Mouse (Mus musculus) intestine, postnatal 0 days (tissue): ENCODE measurements around the gene Olfr619. TPM values are rescaled to one million over a fixed set of nuclear protein-coding genes. Genes with fewer than 3 reads are reported as not detected.

Source experiments
- ATAC-seq: fragments of 200-750 bp; cut with Nextera tagmentation; 2 replicates; pipeline ENCODE4 v1.8.0; 2017; ENCODE audit warnings: mild to moderate bottlenecking, moderate TSS enrichment, moderate library complexity
- H3K27ac ChIP-seq: fragments of 300-500 bp; sonication (generic); 2 replicates; pipeline ENCODE4 v1.5.1; 2014; ENCODE audit warnings: mild to moderate bottlenecking, low read depth, low read length, moderate library complexity
- H3K27me3 ChIP-seq: fragments of 300-500 bp; sonication (generic); replicated peaks from 2 replicates; pipeline ENCODE4 v1.6.1; 2014; ENCODE audit warnings: low read length, mixed read lengths; ENCODE audit not compliant: control insufficient read depth, insufficient read depth
- H3K36me3 ChIP-seq: fragments of 300-500 bp; sonication (generic); 2 replicates; pipeline ENCODE4 v1.6.1; 2014; ENCODE audit warnings: mild to moderate bottlenecking, moderate library complexity; ENCODE audit not compliant: control insufficient read depth, insufficient read depth
- H3K4me1 ChIP-seq: fragments of 300-500 bp; sonication (generic); replicated peaks from 2 replicates; pipeline ENCODE4 v1.6.1; 2014; ENCODE audit warnings: antibody characterized with exemption, low read length, mixed read lengths; ENCODE audit not compliant: control insufficient read depth, insufficient read depth
- H3K4me2 ChIP-seq: fragments of 300-500 bp; sonication (generic); replicated peaks from 2 replicates; pipeline ENCODE4 v1.6.1; 2014; ENCODE audit warnings: low read depth, mild to moderate bottlenecking, moderate library complexity
- H3K4me3 ChIP-seq: fragments of 300-500 bp; sonication (generic); 2 replicates; pipeline ENCODE4 v1.5.1; 2014; ENCODE audit warnings: low read depth, low read length
- H3K9ac ChIP-seq: fragments of 300-500 bp; sonication (generic); 2 replicates; pipeline ENCODE4 v1.6.1; 2014; ENCODE audit warnings: mild to moderate bottlenecking, low read depth, low read length
- H3K9me3 ChIP-seq: fragments of 300-500 bp; sonication (generic); 2 replicates; pipeline ENCODE4 v1.6.1; 2016; ENCODE audit warnings: mixed run types; ENCODE audit not compliant: control insufficient read depth
- CTCF ChIP-seq: sonication (generic); IDR thresholded peaks from 2 replicates; pipeline ENCODE4 v1.5.1; 2016; ENCODE audit warnings: low read depth, mild to moderate bottlenecking, control low read depth, antibody characterized with exemption, moderate library complexity
- WGBS: fragments of 180-500 bp; shearing (Covaris S2); extraction: QIAGEN DNeasy Blood & Tissue Kit; methylation state at CpG from one replicate; pipeline ENCODE4 v1.1.7; 2014; 5-methylcytosine and 5-hydroxymethylcytosine counted together
- microRNA-seq: library from miRNA; unstranded; fragments of <30 nt; microRNA quantifications from one replicate; pipeline ENCODE4, GENCODE M21; 2016
- polyA plus RNA-seq: library from polyadenylated mRNA; unstranded; fragments of >200 nt; fragmentation: Nextera tagmentation; extraction: Ambion mirVana; gene quantifications from 2 replicates; pipeline ENCODE4 v1.2.1, GENCODE M21; 2015

Olfr619 gene
- polyA plus RNA-seq, 1 experiment from 2014 or later = not detected

DNA sequence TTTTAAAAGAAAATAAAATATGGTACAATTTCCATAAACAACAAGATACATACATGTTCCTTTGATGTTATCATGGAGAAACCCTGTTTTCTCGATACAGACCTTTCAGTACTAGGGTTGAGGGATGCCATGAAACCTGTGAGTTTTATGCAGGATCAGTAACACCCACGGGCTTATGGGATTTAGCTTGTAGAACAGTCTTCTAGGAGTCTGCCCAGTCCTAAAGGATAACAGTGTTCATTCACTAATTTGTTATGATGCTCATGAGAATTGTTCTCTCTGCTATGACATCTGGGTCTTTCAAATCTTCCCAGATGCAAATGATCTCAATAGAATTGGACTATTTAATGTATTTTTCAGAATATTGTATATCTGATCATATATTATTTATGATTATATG lies 12.1 kb downstream of the Olfr619 start, which contains the start of gene Olfr620:
TSS of gene Olfr620 (minus strand) at position 101 of the 400 bp plus-strand sequence.
- H3K27ac ChIP-seq = no peak within 1 kb of the TSS
- WGBS = 71% methylated on average over 2 of the region's 2 CpGs
- H3K27me3 ChIP-seq = no peaks in the 10 kb centered on the region
- no peaks in the 10 kb centered on the region for H3K4me1 ChIP-seq
- no peak for TF ChIP-seq CTCF
- H3K9me3 ChIP-seq = no peaks in the 10 kb centered on the region
- no peak for ATAC-seq
- H3K4me3 ChIP-seq = no peak within 1 kb of the TSS
- H3K4me2 ChIP-seq = no peak within 1 kb of the TSS
- no peaks in the 10 kb centered on the region for H3K36me3 ChIP-seq
- no peak within 1 kb of the TSS for H3K9ac ChIP-seq

- H3K9ac ChIP-seq = no peak overlapping the region
- no peak overlapping the region for H3K27ac ChIP-seq
- no peaks in the 10 kb centered on the region for H3K4me1 ChIP-seq
- no peak overlapping the region for H3K4me3 ChIP-seq
- no peak overlapping the region for H3K4me2 ChIP-seq
- no peaks in the 10 kb centered on the region for H3K36me3 ChIP-seq
- TF ChIP-seq CTCF = no peak
- H3K9me3 ChIP-seq = no peaks in the 10 kb centered on the region
- 0 out of 2 replicates have a peak, but pooled peaks have one; percentile 33 for ATAC-seq
- no peaks in the 10 kb centered on the region for H3K27me3 ChIP-seq
Observed at GRCm38 (mm10) chr7:103636795-103637194, 36.4 kb downstream of the Olfr619 start.

DNA sequence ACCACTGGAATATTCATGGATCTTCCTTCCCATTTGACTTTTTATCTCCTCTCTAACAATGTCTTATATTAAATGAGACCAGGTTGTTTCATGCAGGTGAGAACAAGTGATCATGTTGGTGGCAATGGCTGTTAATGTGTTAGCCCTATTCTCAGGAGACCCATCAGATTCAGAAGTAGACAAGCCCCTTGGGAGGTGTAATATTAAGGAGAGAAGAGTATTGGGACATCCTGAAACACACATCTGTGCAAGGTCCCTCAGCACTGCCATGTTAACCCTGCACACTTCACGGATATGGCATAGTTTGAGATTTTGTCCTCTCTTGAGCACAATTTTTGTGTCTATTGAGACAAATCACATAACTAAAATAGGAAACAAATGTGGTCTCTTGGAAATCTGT lies 42.2 kb downstream of the Olfr619 start, which contains the start of gene Olfr622:
TSS of gene Olfr622 (minus strand) at position 101 of the 400 bp plus-strand sequence.
- Histone ChIP-seq H3K4me3 (no peak within 1 kb of the TSS), H3K4me2 (no peak within 1 kb of the TSS), H3K4me1 (no peaks in the 10 kb centered on the region), H3K36me3 (no peaks in the 10 kb centered on the region), H3K9me3 (no peaks in the 10 kb centered on the region), H3K27ac (no peak within 1 kb of the TSS), H3K9ac (no peak within 1 kb of the TSS), H3K27me3 (no peaks in the 10 kb centered on the region)
- WGBS = 76% methylated on average over 1 of the region's 1 CpGs
- no peak for ATAC-seq
- no peak for TF ChIP-seq CTCF

GRCm38 (mm10) chr7:103644070-103644469 lies 43.7 kb downstream of the Olfr619 start:
- WGBS = 34% methylated on average over 4 of the region's 4 CpGs
- H3K9ac ChIP-seq = no peak overlapping the region
- no peak overlapping the region for H3K4me3 ChIP-seq
- TF ChIP-seq CTCF = no peak
- H3K27ac ChIP-seq = no peak overlapping the region
- H3K36me3 ChIP-seq = no peaks in the 10 kb centered on the region
- H3K27me3 ChIP-seq = no peaks in the 10 kb centered on the region
- H3K4me2 ChIP-seq = no peak overlapping the region
- 0 out of 2 replicates have a peak, but pooled peaks have one; percentile 61 for ATAC-seq
- H3K4me1 ChIP-seq = no peaks in the 10 kb centered on the region
- H3K9me3 ChIP-seq = no peaks in the 10 kb centered on the region

Small RNA genes within 50 kb of the gene (microRNA-seq; reads per million reads assigned to microRNA genes)
- gene Gm26506 = not detected

Other genes with a start within 250 kb of the Olfr619 start
- not detected in 2 replicates for gene Olfr601, start 237.9 kb upstream of the Olfr619 start, polyA plus RNA-seq
- gene Olfr603, start 214.4 kb upstream of the Olfr619 start, polyA plus RNA-seq = not detected in 2 replicates
- gene Usp17lc, start 185.5 kb upstream of the Olfr619 start, polyA plus RNA-seq = not detected in 2 replicates
- not detected in 2 replicates for gene Olfr605, start 155.1 kb upstream of the Olfr619 start, polyA plus RNA-seq
- not detected in 2 replicates for gene Olfr606, start 151.5 kb upstream of the Olfr619 start, polyA plus RNA-seq
- gene Olfr607, start 136.4 kb upstream of the Olfr619 start, polyA plus RNA-seq = not detected in 2 replicates
- not detected in 2 replicates for gene Olfr608, start 130.7 kb upstream of the Olfr619 start, polyA plus RNA-seq
- not detected in 2 replicates for gene Olfr609, start 102.5 kb upstream of the Olfr619 start, polyA plus RNA-seq
- gene Olfr610, start 88.5 kb upstream of the Olfr619 start, polyA plus RNA-seq = not detected in 2 replicates
- not detected in 2 replicates for gene Olfr611, start 79.7 kb upstream of the Olfr619 start, polyA plus RNA-seq
- not detected in 2 replicates for gene Olfr612, start 57.9 kb upstream of the Olfr619 start, polyA plus RNA-seq
- not detected in 2 replicates for gene Olfr613, start 52.5 kb upstream of the Olfr619 start, polyA plus RNA-seq
- gene Olfr615, start 44.5 kb upstream of the Olfr619 start, polyA plus RNA-seq = not detected in 2 replicates
- gene Olfr616, start 31.4 kb upstream of the Olfr619 start, polyA plus RNA-seq = not detected in 2 replicates
- gene Olfr617, start 27.5 kb upstream of the Olfr619 start, polyA plus RNA-seq = not detected in 2 replicates
- gene Olfr618, start 10.5 kb upstream of the Olfr619 start, polyA plus RNA-seq = not detected in 2 replicates
- not detected in 2 replicates for gene Olfr620, start 12.0 kb downstream of the Olfr619 start, polyA plus RNA-seq
- not detected in 2 replicates for gene Olfr622, start 42.1 kb downstream of the Olfr619 start, polyA plus RNA-seq
- gene Olfr623, start 63.1 kb downstream of the Olfr619 start, polyA plus RNA-seq = not detected in 2 replicates
- 0.09 TPM in 2 replicates for gene Olfr624, start 70.6 kb downstream of the Olfr619 start, polyA plus RNA-seq
- gene Olfr625-ps1, start 82.1 kb downstream of the Olfr619 start, polyA plus RNA-seq = not detected in 2 replicates
- not detected in 2 replicates for gene Olfr243, start 114.1 kb downstream of the Olfr619 start, polyA plus RNA-seq
- gene Olfr628, start 129.8 kb downstream of the Olfr619 start, polyA plus RNA-seq = not detected in 2 replicates
- not detected in 2 replicates for gene Olfr629, start 144.4 kb downstream of the Olfr619 start, polyA plus RNA-seq
- not detected in 2 replicates for gene Olfr630, start 156.8 kb downstream of the Olfr619 start, polyA plus RNA-seq
- not detected in 2 replicates for gene Olfr69, start 171.0 kb downstream of the Olfr619 start, polyA plus RNA-seq
- not detected in 2 replicates for gene Olfr68, start 179.1 kb downstream of the Olfr619 start, polyA plus RNA-seq
- gene Olfr67, start 191.2 kb downstream of the Olfr619 start, polyA plus RNA-seq = not detected in 2 replicates
- gene Hbb-bt, start 213.4 kb downstream of the Olfr619 start, polyA plus RNA-seq = 164 and 228 TPM in 2 replicates
- 726 and 1,073 TPM in 2 replicates for gene Hbb-bs, start 227.5 kb downstream of the Olfr619 start, polyA plus RNA-seq
- gene Hbb-bh2, start 239.9 kb downstream of the Olfr619 start, polyA plus RNA-seq = not detected in 2 replicates
- gene Hbb-bh1, start 242.6 kb downstream of the Olfr619 start, polyA plus RNA-seq = not detected in 2 replicates